Mouse (Mus musculus): ENCODE measurements around the gene Cntn5.

Gene Cntn5

GRCm38 (mm10) chr9:10230973-10231372 lies 673.6 kb downstream of the Cntn5 start:
- no peak for DNase-seq (ENCODE audit: inconsistent ontology term)

DNA sequence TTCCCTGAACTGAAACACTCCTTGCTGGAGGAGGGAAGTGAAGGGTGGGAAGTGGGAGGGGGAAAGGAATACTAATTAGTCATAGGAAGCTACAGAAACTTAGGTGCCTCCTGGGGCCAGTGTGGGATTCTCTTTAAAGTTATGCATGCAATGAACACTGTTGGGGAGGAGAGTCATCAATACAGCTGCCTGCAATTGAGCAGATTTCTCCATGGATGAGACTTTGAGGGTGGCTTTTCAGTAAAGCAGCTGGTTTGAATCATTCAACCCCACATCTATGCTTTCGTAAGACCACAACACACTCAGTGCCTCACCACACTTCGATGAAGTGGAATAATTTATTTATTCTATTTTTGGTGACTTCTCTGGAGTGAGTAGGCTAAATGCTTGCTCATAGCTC lies 674.9 kb downstream of the Cntn5 start:
- peak; percentile 36 for DNase-seq (ENCODE audit: inconsistent ontology term)

DNA sequence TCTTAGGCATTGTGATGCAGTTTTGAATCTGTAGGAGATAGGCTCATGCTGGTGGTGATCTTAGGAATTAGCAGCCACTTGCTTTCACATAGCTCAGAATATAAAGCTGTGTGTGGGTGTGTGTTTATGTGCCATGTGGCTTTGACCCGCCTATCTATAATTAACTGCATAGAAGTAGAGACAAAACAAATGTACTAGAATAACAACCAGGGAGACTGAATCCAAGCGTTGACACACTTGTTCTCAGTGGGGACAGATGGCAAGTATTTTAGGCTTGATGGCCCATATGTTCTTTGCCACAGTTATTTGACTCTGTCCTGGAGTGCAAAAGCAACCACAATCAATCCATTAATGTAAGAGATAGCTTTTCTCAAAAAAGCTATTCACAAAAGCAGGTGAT lies 678.6 kb downstream of the Cntn5 start:
- DNase-seq (ENCODE audit: inconsistent ontology term): no peak

- peak; percentile 84 for DNase-seq (ENCODE audit: inconsistent ontology term)
These were observed 718.5 kb downstream of the Cntn5 start for GRCm38 (mm10) chr9:10186063-10186462.

GRCm38 (mm10) chr9:10170526-10170925 lies 734.0 kb downstream of the Cntn5 start:
- DNase-seq (ENCODE audit: inconsistent ontology term): peak; percentile 49

DNA sequence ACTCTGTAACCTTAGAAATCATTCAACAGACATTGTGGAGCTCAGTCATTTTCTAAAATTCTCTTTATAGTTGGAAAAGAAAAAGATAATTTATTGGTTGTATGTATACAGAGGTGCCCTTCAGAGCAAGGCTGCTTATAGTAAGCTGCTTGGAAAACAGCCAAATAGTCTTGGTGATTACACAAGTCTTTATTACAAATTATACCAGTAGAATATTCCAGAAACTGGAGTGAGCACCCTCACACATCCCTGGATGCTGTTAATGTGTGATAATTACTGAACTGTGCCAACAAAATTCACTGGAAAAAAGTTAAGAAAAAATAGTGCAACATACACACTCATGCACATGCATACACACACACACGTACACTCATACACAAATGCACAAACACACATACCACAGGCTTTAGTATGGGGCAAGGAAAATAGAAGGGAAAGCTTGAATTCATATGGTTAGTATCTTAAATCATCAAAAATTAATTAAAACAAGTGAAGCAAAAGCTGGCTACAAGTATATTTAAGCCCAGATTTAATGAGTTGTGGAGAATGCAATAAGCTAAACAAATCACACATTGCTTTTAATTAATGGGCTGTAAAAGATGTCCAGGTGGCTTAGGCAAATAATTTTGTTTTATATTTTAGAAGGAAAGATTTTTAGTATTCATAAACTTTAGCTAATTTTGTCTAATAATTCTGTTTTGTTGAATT lies 783.1 kb downstream of the Cntn5 start:
- DNase-seq (ENCODE audit: inconsistent ontology term): no peak

DNA sequence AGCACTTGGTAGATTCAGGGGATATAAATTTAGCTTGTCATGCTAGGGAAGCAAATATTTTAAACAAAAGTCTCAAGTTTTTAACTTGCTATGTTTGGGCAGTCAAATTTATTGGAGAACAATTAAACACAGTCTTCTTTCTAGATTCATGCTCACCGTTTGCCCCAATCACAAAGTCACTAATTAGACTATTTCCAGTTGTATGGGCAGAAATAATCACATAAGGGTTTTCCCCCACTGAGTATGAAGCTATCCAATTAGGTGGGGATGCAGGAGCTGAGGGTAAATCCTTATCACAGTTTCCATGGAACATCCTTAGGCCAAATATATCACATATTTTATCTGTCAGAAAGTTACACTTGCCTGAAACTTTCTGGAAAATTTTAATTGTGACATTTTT lies 788.0 kb downstream of the Cntn5 start:
- peak; percentile 24 for DNase-seq (ENCODE audit: inconsistent ontology term)

GRCm38 (mm10) chr9:10109156-10109555 lies 795.4 kb downstream of the Cntn5 start:
- DNase-seq (ENCODE audit: inconsistent ontology term): no peak

GRCm38 (mm10) chr9:10107861-10108260 lies 796.7 kb downstream of the Cntn5 start:
- DNase-seq (ENCODE audit: inconsistent ontology term): peak; percentile 31

DNA sequence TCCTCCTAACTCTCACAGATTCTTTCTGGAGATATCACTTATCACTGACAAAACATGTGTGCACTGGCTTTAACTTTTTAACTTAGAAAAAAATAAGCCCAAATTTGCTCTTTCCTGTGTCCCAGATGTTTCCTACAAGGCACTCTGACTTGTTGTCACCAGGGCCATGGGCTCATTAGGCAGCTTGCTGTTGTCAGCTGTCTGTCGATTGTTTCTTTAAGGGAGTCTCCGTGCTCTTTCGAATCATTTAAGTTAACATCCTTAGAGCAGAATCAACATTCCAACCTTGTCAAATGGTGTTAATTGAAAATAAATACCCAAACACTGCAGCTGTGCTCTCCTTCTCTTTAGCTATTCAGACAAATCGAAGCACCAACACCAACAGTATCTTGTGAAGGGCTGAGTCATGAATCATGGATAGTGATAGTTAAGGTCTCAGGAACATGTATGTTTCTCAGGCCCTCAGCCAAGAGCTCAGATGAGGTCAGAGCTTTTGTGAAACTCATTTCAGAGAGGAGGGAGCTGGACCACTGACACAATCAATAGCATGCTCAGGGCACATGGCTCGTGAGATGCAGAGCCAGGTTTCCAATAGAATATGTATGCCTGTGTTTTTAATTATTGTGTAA lies 802.6 kb downstream of the Cntn5 start:
- no peak for DNase-seq (ENCODE audit: inconsistent ontology term)

DNA sequence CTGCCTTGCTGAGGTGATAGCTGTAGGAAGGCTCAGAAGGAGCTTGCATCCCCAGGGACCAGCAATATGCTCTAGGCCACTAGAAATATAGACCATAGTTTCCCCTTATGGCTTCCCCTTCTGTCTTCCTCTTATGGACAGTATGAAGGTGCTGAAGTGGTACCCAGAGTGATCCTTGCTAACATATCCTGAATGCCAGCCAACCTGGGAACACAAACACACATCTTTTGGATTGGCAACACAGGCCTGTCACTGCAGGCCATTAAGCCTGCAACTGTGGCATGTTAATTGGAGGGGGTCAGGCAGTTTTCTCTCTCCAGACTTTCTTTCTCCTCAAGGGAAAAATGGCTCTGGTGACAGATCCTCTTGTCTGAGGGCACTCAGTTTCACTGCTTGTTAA lies 828.3 kb downstream of the Cntn5 start:
- DNase-seq (ENCODE audit: inconsistent ontology term): no peak

DNA sequence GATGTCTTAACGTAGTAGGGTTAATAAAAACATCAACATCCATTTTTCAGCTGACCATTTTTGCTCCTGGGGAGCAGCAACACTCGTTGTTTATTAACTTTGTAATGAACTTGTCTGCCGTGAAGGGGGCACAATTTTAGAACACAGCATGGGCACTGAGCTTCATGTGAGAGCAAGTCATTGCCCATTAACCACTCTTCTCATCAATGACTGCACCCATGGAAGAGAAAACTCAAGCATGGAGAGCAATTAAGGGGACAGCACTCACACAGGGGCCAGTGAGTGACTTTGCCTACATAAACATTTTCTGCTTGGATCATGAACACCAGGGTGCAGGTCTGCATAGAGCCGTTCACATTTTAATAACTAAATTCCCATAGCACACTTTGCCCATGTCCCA lies 831.2 kb downstream of the Cntn5 start:
- DNase-seq (ENCODE audit: inconsistent ontology term): peak; percentile 14

DNA sequence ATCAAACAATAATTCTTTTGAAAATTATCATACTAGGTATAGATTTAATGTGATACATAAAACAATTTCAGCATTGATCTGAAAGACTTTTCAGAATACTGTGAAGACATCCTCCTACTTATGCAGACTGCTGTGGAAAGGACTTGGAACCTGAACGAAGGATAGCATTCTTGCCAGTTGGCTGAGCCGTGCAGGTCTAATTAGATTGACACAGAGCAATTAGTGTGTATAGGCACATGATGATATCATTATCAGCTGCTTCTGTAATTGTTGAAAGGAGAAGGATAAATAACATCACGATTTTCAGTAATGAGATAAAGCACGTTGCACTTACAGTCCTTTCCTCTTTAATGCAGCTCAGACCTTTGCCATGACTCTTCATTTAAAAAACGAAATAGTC lies 831.7 kb downstream of the Cntn5 start:
- DNase-seq (ENCODE audit: inconsistent ontology term): peak; percentile 49

DNA sequence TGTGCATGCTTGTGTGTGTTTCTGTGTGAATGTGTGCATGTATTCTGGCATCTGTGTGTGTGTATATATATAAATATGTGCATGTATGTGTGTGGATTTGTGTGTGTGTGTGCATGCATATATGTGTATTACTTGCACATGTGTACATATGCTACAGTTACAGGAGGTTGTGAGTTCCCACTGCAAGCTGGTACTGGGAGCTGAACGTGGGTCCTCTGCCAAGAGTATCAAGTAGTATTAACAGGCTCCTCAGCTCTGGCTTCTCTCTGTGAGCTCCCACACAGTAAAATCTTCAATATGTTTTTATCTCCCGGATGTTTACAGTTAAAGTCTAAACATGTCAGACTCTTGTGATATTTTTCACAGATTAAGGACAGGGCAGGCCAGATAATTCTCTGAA lies 833.3 kb downstream of the Cntn5 start:
- DNase-seq (ENCODE audit: inconsistent ontology term): no peak

DNA sequence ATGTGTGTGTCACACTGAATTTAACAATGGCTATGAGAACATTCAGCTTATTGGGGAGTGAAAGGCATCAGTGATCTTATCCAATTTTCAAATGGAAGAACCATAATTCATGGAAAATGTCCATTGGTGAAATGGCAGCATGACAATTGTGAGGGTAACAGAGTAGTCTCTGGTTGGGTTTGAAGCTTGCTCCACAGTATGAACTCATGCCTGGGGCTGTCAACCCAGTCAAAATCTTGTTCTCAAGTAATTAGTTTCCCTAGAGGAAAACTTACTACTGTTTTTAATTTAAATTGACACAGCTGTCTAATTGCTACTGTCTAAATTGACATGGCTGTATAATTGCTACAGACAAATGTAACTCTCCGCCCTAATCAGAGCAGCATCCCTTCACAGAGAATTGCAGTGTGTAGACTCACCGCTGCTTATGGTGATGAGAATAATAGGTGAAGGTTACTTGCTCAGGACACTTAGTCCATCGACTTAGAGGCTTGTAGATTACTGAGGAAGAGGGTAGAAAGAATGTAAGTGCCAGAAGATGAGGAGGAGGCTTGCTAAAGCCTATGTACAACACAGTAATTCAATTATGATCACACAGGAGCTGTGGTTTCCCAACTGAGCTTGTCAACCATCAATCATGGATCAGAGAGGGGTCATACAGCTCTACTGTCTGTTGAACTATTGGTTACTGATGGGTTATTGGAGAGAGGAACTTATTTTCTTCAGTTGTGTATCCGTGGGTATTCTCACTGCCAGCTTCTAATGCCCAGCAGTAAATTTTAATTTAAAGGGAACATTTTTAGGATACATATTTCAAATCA lies 859.4 kb downstream of the Cntn5 start:
- no peak for DNase-seq (ENCODE audit: inconsistent ontology term)

DNA sequence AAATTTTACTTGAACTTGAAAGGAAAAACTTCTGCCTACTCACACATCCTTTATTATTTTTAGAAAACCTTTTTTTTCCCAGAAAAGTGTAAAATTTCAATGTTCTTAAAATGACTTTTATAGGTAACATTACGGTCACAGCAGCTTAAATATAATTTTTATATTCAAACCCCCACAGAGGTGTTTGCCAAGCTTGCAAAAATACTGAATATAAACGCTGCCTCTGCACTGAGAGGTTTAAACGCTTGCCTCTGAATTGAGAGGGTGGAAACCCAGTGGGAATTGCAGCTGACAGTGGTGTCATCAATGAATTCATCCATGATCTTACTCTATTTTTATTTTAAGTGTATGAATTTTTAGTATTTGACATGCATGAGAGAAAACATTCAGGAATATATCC lies 861.6 kb downstream of the Cntn5 start:
- no peak for DNase-seq (ENCODE audit: inconsistent ontology term)

- no peak for DNase-seq (ENCODE audit: inconsistent ontology term)
These were observed 889.4 kb downstream of the Cntn5 start for GRCm38 (mm10) chr9:10015129-10015528.

DNA sequence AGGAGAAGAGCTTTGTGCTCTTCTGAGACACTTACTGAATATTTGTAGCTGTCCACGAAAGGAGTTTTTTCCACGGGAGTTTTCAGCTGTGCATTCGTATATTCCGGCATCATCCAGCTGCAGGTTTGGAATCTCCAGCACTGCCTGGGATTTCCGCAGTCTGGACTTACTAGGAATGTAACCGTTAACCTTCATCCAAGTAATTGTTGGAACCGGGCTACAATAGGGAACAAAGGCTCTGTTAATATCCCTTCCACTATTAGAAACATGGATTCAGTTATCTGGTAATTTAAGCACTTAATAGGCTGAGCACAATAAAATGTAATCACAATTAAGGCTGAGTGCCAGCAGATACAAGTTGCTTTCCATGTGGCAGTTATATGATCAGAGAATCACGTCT lies 920.5 kb downstream of the Cntn5 start:
- DNase-seq (ENCODE audit: inconsistent ontology term): peak; percentile 32

- no peak for DNase-seq (ENCODE audit: inconsistent ontology term)
These were observed 921.4 kb downstream of the Cntn5 start for GRCm38 (mm10) chr9:9983220-9983619.

DNA sequence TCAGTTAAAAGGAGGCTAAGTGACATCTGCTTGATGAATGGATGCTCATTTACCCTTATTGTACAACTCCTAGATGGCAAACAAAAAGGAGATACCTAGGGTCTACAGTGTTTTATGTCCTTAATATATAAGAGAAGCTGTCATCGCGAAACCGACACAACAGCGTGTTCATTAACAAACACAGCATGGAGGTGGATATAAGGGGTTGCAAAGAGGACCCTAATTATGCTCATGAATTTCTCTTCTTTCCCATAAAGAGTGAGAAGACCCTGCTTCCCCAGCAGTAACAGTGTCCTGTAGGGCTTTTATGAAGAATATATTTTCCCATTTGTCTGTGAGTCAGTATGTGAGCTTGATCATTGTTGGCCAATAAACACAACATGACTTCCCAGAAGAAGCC lies 939.2 kb downstream of the Cntn5 start:
- no peak for DNase-seq (ENCODE audit: inconsistent ontology term)

DNA sequence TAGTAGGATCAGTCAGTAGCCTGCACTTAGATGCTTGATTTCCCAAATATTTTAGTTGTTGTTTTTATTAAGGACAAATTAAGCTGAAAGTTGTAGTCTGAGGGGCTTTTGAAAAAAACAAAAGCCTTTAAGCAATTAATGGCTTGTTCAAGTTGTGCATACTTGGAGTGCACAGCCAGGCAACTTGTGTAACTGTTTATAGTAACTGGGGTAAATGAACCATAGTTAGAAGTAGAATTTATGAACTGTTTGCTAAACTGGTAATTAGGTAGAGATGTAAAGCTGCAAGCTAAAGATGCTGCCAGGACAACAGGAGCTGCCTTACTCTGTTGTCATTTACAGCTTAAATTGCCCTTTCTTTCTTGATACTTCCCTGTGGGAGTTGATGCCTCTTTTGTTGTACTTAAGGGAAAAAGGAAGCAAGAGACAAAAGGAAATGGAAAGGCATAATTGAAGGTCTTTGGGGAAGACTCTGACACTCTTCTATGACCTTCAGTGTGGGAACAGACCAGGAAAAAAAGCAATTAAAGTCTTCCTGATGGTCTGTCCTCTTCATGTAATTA lies 943.9 kb downstream of the Cntn5 start:
- no peak for DNase-seq (ENCODE audit: inconsistent ontology term)

DNA sequence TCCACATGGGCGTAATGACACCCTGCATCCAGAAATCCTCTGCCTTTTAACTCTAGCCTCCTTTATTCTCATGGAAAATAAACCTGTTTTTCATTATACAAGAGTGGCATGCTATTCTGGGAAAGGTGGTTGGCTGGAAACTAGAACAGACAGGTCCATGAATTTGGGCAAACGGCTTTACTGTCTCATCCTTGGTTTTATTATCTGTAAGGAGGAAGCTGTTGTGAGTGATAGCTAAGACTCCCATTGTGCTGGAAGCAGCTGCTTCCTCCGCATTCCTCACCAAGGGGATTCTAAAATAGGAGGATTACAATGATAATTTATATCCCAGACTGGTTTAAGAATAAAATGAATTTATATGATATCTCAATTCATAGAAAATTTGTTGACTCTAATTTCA lies 955.2 kb downstream of the Cntn5 start:
- DNase-seq (ENCODE audit: inconsistent ontology term): no peak

GRCm38 (mm10) chr9:9944872-9945271 lies 959.7 kb downstream of the Cntn5 start:
- DNase-seq (ENCODE audit: inconsistent ontology term): no peak
